Mouse (Mus musculus) heart, embryonic 11.5 days (tissue): ENCODE results near the gene Fam219a. TPM values are rescaled to one million over a fixed set of nuclear protein-coding genes. Genes with fewer than 3 reads are reported as not detected.

Experiments
- ATAC-seq: fragments of 200-750 bp; cut with Nextera tagmentation; replicated peaks from 2 replicates; pipeline ENCODE4 v1.8.0; 2017; ENCODE audit warnings: moderate library complexity; ENCODE audit not compliant: insufficient number of reproducible peaks, low FRiP score, low TSS enrichment
- H3K27ac ChIP-seq: fragments of 300-500 bp; sonication (generic); 2 replicates; pipeline ENCODE4 v1.5.1; 2014; ENCODE audit warnings: mild to moderate bottlenecking, low read depth, low read length
- H3K27me3 ChIP-seq: fragments of 300-500 bp; sonication (generic); 2 replicates; pipeline ENCODE4 v1.6.1; 2014; ENCODE audit warnings: mild to moderate bottlenecking, low read length, mixed read lengths; ENCODE audit not compliant: control insufficient read depth, insufficient read depth
- H3K36me3 ChIP-seq: fragments of 300-500 bp; sonication (generic); 2 replicates; pipeline ENCODE4 v1.6.1; 2014; ENCODE audit warnings: mild to moderate bottlenecking, low read length, moderate library complexity, mixed read lengths; ENCODE audit not compliant: control insufficient read depth, insufficient read depth
- H3K4me1 ChIP-seq: fragments of 300-500 bp; sonication (generic); 2 replicates; pipeline ENCODE4 v1.6.1; 2014; ENCODE audit warnings: low read length; ENCODE audit not compliant: control insufficient read depth, insufficient read depth
- H3K4me2 ChIP-seq: fragments of 300-500 bp; sonication (generic); 2 replicates; pipeline ENCODE4 v1.6.1; 2014; ENCODE audit warnings: mild to moderate bottlenecking, moderate library complexity
- H3K4me3 ChIP-seq: fragments of 300-500 bp; sonication (generic); 2 replicates; pipeline ENCODE4 v1.5.1; 2014; ENCODE audit warnings: low read depth, low read length
- H3K9ac ChIP-seq: fragments of 300-500 bp; sonication (generic); 2 replicates; pipeline ENCODE4 v1.6.1; 2014; ENCODE audit warnings: mild to moderate bottlenecking, low read depth, low read length, moderate library complexity
- H3K9me3 ChIP-seq: fragments of 300-500 bp; sonication (generic); replicated peaks from 2 replicates; pipeline ENCODE4 v1.6.1; 2016; ENCODE audit warnings: low read length; ENCODE audit not compliant: control insufficient read depth
- WGBS: fragments of 180-500 bp; shearing (Covaris S2); extraction: QIAGEN DNeasy Blood & Tissue Kit; methylation state at CpG from one replicate; pipeline ENCODE4 v1.1.7; 2014; ENCODE audit not compliant: insufficient replicate concordance; 5-methylcytosine and 5-hydroxymethylcytosine counted together
- polyA plus RNA-seq: library from polyadenylated mRNA; unstranded; fragments of >200 nt; fragmentation: Nextera tagmentation; extraction: Ambion mirVana; gene quantifications from 2 replicates; pipeline ENCODE4 v1.2.1, GENCODE M21; 2014

Fam219a gene
- polyA plus RNA-seq, 1 experiment from 2014 or later = 1.8 TPM

DNA sequence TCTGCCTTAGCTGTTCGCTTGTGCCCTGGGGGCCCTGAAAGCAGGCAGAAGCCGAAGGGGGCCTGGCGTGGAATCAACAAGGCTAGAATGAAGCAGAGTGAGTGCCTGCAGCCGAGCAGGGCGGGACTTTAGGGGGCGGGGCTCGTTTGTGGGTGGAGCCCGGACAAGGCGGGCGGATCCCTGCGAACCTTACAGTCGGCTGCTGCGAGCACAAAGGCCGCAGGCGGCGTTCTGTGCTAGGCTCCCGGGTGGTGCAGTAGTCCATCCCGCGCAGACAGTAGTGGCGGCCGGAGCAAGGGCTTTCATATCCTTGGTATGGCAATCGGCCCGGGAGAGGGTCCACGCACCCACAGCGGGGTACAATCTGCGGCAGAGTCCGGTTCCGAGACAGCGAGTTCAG lies 62.4 kb downstream of the Fam219a start:
- Histone ChIP-seq H3K4me3 (peak overlapping the region; percentile 52), H3K4me2 (peak overlapping the region; percentile 94), H3K36me3 (no peaks in the 10 kb centered on the region), H3K9ac (peak overlapping the region; percentile 58), H3K4me1 (peaks cover 7% of the 10 kb centered on the region), H3K9me3 (no peaks in the 10 kb centered on the region), H3K27ac (no peak overlapping the region), H3K27me3 (peaks cover 27% of the 10 kb centered on the region)
- ATAC-seq = peak; percentile 55
- under 1% methylated on average over 29 of the region's 29 CpGs for WGBS

GRCm38 (mm10) chr4:41506156-41506555 lies 63.2 kb downstream of the Fam219a start:
- H3K4me1 ChIP-seq = peaks cover 7% of the 10 kb centered on the region
- H3K27me3 ChIP-seq = peaks cover 30% of the 10 kb centered on the region
- no peak overlapping the region for H3K27ac ChIP-seq
- H3K4me2 ChIP-seq = peak overlapping the region; percentile 94
- no peak overlapping the region for H3K9ac ChIP-seq
- no peaks in the 10 kb centered on the region for H3K36me3 ChIP-seq
- no peaks in the 10 kb centered on the region for H3K9me3 ChIP-seq
- H3K4me3 ChIP-seq = no peak overlapping the region
- WGBS = 8% methylated on average over 13 of the region's 13 CpGs
- no peak for ATAC-seq

- H3K9ac ChIP-seq = no peak overlapping the region
- no peak overlapping the region for H3K27ac ChIP-seq
- peaks cover 7% of the 10 kb centered on the region for H3K4me1 ChIP-seq
- no peak for ATAC-seq
- no peaks in the 10 kb centered on the region for H3K36me3 ChIP-seq
- WGBS = 48% methylated on average over 11 of the region's 11 CpGs
- H3K4me3 ChIP-seq = no peak overlapping the region
- no peak overlapping the region for H3K4me2 ChIP-seq
- peaks cover 34% of the 10 kb centered on the region for H3K27me3 ChIP-seq
- no peaks in the 10 kb centered on the region for H3K9me3 ChIP-seq
These were observed 64.2 kb downstream of the Fam219a start for GRCm38 (mm10) chr4:41505131-41505551.

DNA sequence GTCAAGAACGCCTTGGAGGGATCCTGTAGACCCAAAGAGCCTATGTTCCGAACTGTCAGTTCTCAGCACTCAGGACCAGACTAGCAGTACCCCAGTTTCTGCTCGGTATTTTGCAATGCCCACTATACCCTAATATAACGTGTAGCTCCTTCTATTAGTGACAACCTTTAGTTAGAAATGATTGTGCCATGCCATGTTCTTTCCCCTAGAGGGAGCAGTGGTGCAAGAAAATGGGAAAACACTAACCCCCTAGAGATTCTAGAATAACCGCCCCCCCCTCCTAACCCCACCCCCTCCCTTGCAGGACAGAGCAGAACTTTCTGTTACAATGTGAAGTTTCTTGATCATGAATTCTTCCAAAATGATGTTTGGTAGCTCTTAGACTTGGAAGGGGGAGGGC lies 65.0 kb downstream of the Fam219a start:
- no peak overlapping the region for H3K4me3 ChIP-seq
- no peak overlapping the region for H3K4me2 ChIP-seq
- peaks cover 38% of the 10 kb centered on the region for H3K27me3 ChIP-seq
- H3K4me1 ChIP-seq = peaks cover 7% of the 10 kb centered on the region
- H3K9ac ChIP-seq = no peak overlapping the region
- H3K9me3 ChIP-seq = no peaks in the 10 kb centered on the region
- no peak overlapping the region for H3K27ac ChIP-seq
- ATAC-seq = no peak
- WGBS = 63% methylated on average over 5 of the region's 5 CpGs
- no peaks in the 10 kb centered on the region for H3K36me3 ChIP-seq

DNA sequence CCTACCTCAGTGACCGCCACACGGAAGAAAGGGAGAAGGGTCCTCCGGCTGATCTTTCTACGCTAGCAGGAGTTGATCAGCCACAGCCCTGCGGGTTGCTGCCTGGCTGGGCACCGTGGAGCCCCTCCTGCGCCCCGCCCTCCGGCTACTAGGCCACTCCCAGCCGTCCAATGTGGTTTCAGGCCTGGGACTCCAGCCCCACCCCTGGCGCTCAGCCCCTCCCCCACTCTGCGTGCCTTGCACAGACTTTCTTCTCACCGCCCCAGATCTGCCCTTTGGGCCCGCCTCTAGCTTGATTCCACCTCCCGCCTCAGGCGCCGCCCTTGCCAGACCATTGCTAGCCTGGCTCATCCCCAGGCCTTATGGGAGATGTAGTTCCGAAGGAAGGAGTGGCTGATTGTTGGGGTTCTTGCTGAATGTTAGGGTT lies 66.3 kb downstream of the Fam219a start, which contains the start of gene AI464131:
Gene AI464131, minus strand, starts transcription at position 91 of the 427 bp plus-strand sequence.
- ATAC-seq = peak; percentile 93
- Histone ChIP-seq H3K4me2 (peak within 1 kb of the TSS; percentile 75), H3K27me3 (peaks cover 44% of the 10 kb centered on the region), H3K27ac (no peak within 1 kb of the TSS), H3K36me3 (no peaks in the 10 kb centered on the region), H3K9ac (peak within 1 kb of the TSS; percentile 39; the same call in 1 of the 2 replicates), H3K4me1 (peaks cover 19% of the 10 kb centered on the region), H3K9me3 (no peaks in the 10 kb centered on the region), H3K4me3 (peak within 1 kb of the TSS; percentile 40)
- under 1% methylated on average over 18 of the region's 18 CpGs for WGBS

DNA sequence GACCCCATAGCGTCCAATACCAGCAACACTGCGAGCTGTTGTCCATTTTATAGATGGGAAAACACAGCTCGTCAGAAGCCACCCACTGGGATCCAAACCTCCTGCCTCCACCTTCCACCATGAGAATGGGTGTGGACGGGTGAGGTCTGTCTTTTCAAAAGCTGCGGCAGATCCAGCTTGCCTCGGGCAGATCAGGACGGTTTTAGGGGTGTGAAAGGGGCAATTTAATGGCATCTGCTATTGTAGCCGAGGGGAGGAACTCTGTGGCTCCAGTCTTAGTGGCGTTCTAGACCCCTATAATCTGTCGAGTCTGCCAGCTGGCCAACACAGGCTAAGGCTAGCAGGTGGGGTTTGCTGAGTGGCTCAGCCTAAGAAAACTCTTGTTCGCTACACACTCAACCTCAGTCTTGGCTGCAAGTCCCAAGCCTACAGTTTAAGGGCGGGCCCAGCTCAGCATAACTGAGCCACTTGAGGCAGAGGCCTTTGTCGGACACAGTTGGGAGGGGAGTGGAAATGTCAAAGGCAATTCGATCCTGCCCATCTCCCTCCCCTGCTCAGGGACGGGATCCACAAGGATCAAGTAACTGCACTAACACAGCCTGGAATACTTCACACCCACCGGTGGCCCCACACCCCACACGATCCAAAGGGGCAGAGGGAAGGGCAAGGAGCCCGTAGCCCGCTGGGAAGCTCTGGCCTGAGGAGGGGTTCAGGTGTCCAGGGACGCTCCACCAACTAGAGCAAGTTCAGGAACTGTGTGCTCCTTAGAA lies 67.0 kb downstream of the Fam219a start:
- ATAC-seq = peak; percentile 27
- Histone ChIP-seq H3K9ac (peak overlapping the region; percentile 39; the same call in 1 of the 2 replicates), H3K27me3 (peaks cover 50% of the 10 kb centered on the region), H3K36me3 (no peaks in the 10 kb centered on the region), H3K4me3 (peak overlapping the region; percentile 40), H3K9me3 (no peaks in the 10 kb centered on the region), H3K27ac (no peak overlapping the region), H3K4me1 (peaks cover 23% of the 10 kb centered on the region), H3K4me2 (peak overlapping the region; percentile 75)
- 14% methylated on average over 20 of the region's 20 CpGs for WGBS

DNA sequence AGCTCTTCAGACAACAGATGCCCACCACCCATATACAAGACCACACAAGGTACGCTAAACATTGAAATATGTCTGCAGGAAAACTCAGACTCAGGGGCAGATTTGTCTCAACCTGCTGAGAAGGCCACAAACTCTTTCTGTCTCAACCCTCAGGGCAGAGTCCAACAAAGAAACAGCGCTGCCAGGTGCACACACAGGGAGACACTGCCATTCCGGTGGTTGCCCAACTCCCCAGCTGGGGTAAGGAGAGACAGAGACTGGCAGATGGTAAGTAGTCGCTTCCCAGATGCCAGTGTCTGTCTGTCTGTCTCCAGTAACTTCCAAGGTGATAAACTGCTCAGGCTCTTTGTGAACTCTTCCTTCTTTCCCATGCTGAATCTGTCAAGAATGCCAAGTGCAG lies 68.6 kb downstream of the Fam219a start:
- no peaks in the 10 kb centered on the region for H3K36me3 ChIP-seq
- H3K4me1 ChIP-seq = peaks cover 23% of the 10 kb centered on the region
- no peak overlapping the region for H3K4me3 ChIP-seq
- H3K27me3 ChIP-seq = peaks cover 65% of the 10 kb centered on the region
- no peak overlapping the region for H3K27ac ChIP-seq
- no peak for ATAC-seq
- H3K4me2 ChIP-seq = no peak overlapping the region
- H3K9ac ChIP-seq = no peak overlapping the region
- no peaks in the 10 kb centered on the region for H3K9me3 ChIP-seq
- 72% methylated on average over 4 of the region's 4 CpGs for WGBS

GRCm38 (mm10) chr4:41499619-41500018 lies 69.7 kb downstream of the Fam219a start:
- 50% methylated on average over 8 of the region's 8 CpGs for WGBS
- H3K4me1 ChIP-seq = peaks cover 23% of the 10 kb centered on the region
- ATAC-seq = no peak

More at GRCm38 (mm10) chr4:41499619-41500018, 69.7 kb downstream of the Fam219a start:
- H3K9ac ChIP-seq = no peak overlapping the region
- H3K36me3 ChIP-seq = no peaks in the 10 kb centered on the region
- no peaks in the 10 kb centered on the region for H3K9me3 ChIP-seq
- H3K27ac ChIP-seq = no peak overlapping the region
- H3K27me3 ChIP-seq = peaks cover 69% of the 10 kb centered on the region
- H3K4me2 ChIP-seq = no peak overlapping the region
- no peak overlapping the region; the same call in 1 of the 2 replicates for H3K4me3 ChIP-seq
